Mouse (Mus musculus) CH12.LX (cell line): ENCODE measurements around the gene 0610030E20Rik. TPM values are rescaled to one million over a fixed set of nuclear protein-coding genes. Genes with fewer than 3 reads are reported as not detected.
A peak's percentile ranks its signal among the peaks of the same experiment; 100 is the strongest.

Experiments used
- DNase-seq: peaks from one replicate; pipeline ENCODE4 v3.0.0-alpha.2; 2013; ENCODE audit errors: extremely low read depth
- H3K27ac ChIP-seq: 2 replicates; pipeline ENCODE4 v1.5.1; 2012; ENCODE audit warnings: low read depth, mild to moderate bottlenecking, control low read depth, moderate library complexity; ENCODE audit not compliant: insufficient read depth
- H3K27me3 ChIP-seq: replicated peaks from 2 replicates; pipeline ENCODE3; 2012; ENCODE audit warnings: inconsistent platforms
- H3K36me3 ChIP-seq, 2 experiments: replicated peaks in 1 of 2; 2 replicates each; pipeline versions ENCODE3 to v1.6.1; 2012; ENCODE audit warnings: inconsistent platforms in 1 of 2, low read length in 1 of 2, mild to moderate bottlenecking in 1 of 2, mixed read lengths in 1 of 2, moderate library complexity in 1 of 2; ENCODE audit not compliant: control insufficient read depth in 1 of 2, insufficient read depth in 1 of 2
- H3K4me1 ChIP-seq, 2 experiments: 2 replicates each; pipeline ENCODE4 v1.6.1; 2012; ENCODE audit warnings: inconsistent platforms in 1 of 2, moderate library complexity in 1 of 2; ENCODE audit not compliant: insufficient read depth in 2 of 2, control insufficient read depth in 1 of 2
- H3K4me2 ChIP-seq: 2 replicates; pipeline ENCODE4 v1.6.1; 2012; ENCODE audit warnings: low read depth, mild to moderate bottlenecking, control low read depth; ENCODE audit not compliant: poor library complexity, insufficient read depth, severe bottlenecking
- H3K4me3 ChIP-seq, 3 experiments: fragments of 150-350 bp in 1 of 3; sonication (generic) in 1 of 3; replicated peaks in 1 of 3; 2 replicates each; pipeline versions ENCODE3 to v1.5.1; 2011 to 2012; ENCODE audit warnings: low read depth in 2 of 3, low read length in 2 of 3, mild to moderate bottlenecking in 2 of 3, moderate library complexity in 2 of 3, control low read depth in 1 of 3, improper control_type of control experiment in 1 of 3, inconsistent platforms in 1 of 3, mixed read lengths in 1 of 3; ENCODE audit not compliant: poor library complexity in 1 of 3
- H3K79me2 ChIP-seq: replicated peaks from 2 replicates; pipeline ENCODE4 v1.6.1; 2012; ENCODE audit warnings: mild to moderate bottlenecking, moderate library complexity; ENCODE audit not compliant: control insufficient read depth, poor library complexity, insufficient read depth, severe bottlenecking; ENCODE audit errors: extremely low read depth
- H3K9ac ChIP-seq: 2 replicates; pipeline ENCODE4 v1.6.1; 2012; ENCODE audit warnings: low read depth, mild to moderate bottlenecking, control low read depth, moderate library complexity; ENCODE audit not compliant: insufficient read depth
- H3K9me3 ChIP-seq: replicated peaks from 2 replicates; pipeline ENCODE3; 2012; ENCODE audit warnings: low read length, inconsistent platforms, mixed read lengths
- CHD2 ChIP-seq: IDR thresholded peaks from 2 replicates; pipeline ENCODE4 v1.6.1; 2011; ENCODE audit warnings: low read length, improper control_type of control experiment
- CTCF ChIP-seq, 2 experiments: IDR thresholded peaks in 1 of 2; conservative IDR thresholded peaks in 1 of 2; 2 replicates each; pipeline ENCODE4 v1.5.1; 2011 to 2012; ENCODE audit warnings: low read depth in 2 of 2, low read length in 2 of 2, improper control_type of control experiment in 1 of 2, inconsistent platforms in 1 of 2, mild to moderate bottlenecking in 1 of 2, moderate library complexity in 1 of 2
- E2F4 ChIP-seq: IDR thresholded peaks from 2 replicates; pipeline ENCODE4 v1.6.1; 2011; ENCODE audit warnings: low read depth, low read length, improper control_type of control experiment; ENCODE audit not compliant: insufficient replicate concordance
- ELF1 ChIP-seq: IDR thresholded peaks from 2 replicates; pipeline ENCODE4 v1.6.1; 2014; ENCODE audit warnings: low read depth, mild to moderate bottlenecking, inconsistent platforms, low read length, improper control_type of control experiment
- EP300 ChIP-seq: IDR thresholded peaks from 2 replicates; pipeline ENCODE4 v1.6.1; 2011; ENCODE audit warnings: low read length, improper control_type of control experiment
- GABPA ChIP-seq: IDR thresholded peaks from 2 replicates; pipeline ENCODE4 v1.6.1; 2012; ENCODE audit warnings: low read depth, low read length, improper control_type of control experiment, inconsistent platforms; ENCODE audit not compliant: insufficient replicate concordance
- HCFC1 ChIP-seq: IDR thresholded peaks from 2 replicates; pipeline ENCODE4 v1.6.1; 2012; ENCODE audit warnings: low read depth, mild to moderate bottlenecking, inconsistent platforms, low read length, improper control_type of control experiment
- KAT2A ChIP-seq: IDR thresholded peaks from 2 replicates; pipeline ENCODE4 v1.6.1; 2012; ENCODE audit warnings: low read length, improper control_type of control experiment, inconsistent platforms; ENCODE audit not compliant: insufficient replicate concordance
- MAX ChIP-seq: IDR thresholded peaks from 2 replicates; pipeline ENCODE4 v1.6.1; 2011; ENCODE audit warnings: low read length, improper control_type of control experiment
- MEF2A ChIP-seq: IDR thresholded peaks from 2 replicates; pipeline ENCODE4 v1.6.1; 2014; ENCODE audit warnings: low read depth, mild to moderate bottlenecking, inconsistent platforms, low read length, improper control_type of control experiment, borderline replicate concordance
- MXI1 ChIP-seq: IDR thresholded peaks from 2 replicates; pipeline ENCODE4 v1.6.1; 2011; ENCODE audit warnings: mild to moderate bottlenecking, low read depth, low read length, improper control_type of control experiment
- NELFE ChIP-seq: IDR thresholded peaks from 2 replicates; pipeline ENCODE4 v1.6.1; 2011; ENCODE audit warnings: low read depth, low read length, improper control_type of control experiment
- NRF1 ChIP-seq: IDR thresholded peaks from 2 replicates; pipeline ENCODE4 v1.6.1; 2014; ENCODE audit warnings: low read depth, mild to moderate bottlenecking, inconsistent platforms, low read length, improper control_type of control experiment, moderate library complexity
- POLR2A ChIP-seq: IDR thresholded peaks from 2 replicates; pipeline ENCODE4 v1.6.1; 2011; ENCODE audit warnings: low read depth, mild to moderate bottlenecking, improper control_type of control experiment, low read length
- RAD21 ChIP-seq: IDR thresholded peaks from 2 replicates; pipeline ENCODE4 v1.6.1; 2011; ENCODE audit warnings: low read depth, mild to moderate bottlenecking, low read length, improper control_type of control experiment, moderate library complexity
- RCOR1 ChIP-seq: conservative IDR thresholded peaks from 2 replicates; pipeline ENCODE4 v1.6.1; 2012; ENCODE audit warnings: low read depth, mild to moderate bottlenecking, inconsistent platforms, low read length, improper control_type of control experiment
- SIN3A ChIP-seq: IDR thresholded peaks from 2 replicates; pipeline ENCODE4 v1.6.1; 2012; ENCODE audit warnings: low read length, improper control_type of control experiment, inconsistent platforms
- UBTF ChIP-seq: IDR thresholded peaks from 2 replicates; pipeline ENCODE4 v1.6.1; 2012; ENCODE audit warnings: low read depth, mild to moderate bottlenecking, inconsistent platforms, low read length, improper control_type of control experiment, moderate library complexity
- USF2 ChIP-seq: conservative IDR thresholded peaks from 2 replicates; pipeline ENCODE4 v1.6.1; 2011; ENCODE audit warnings: low read depth, low read length, improper control_type of control experiment
- ZNF384 ChIP-seq: IDR thresholded peaks from 2 replicates; pipeline ENCODE4 v1.6.1; 2012; ENCODE audit warnings: low read depth, low read length, improper control_type of control experiment, inconsistent platforms
- dilution Hi-C: fragments of 300-500 bp; cut with MboI; formaldehyde crosslinking; loops from 2 replicates; pipeline ENCODE4 v1.14.3; 2020; ENCODE audit warnings: low sequenced_read_pairs; ENCODE audit not compliant: extremely low pct_unique_long_range_greater_than_20kb, extremely low pct_ligation_motif_present
- in situ Hi-C: fragments of 300-500 bp; cut with MboI; formaldehyde crosslinking; loops from 3 replicates; pipeline ENCODE4 v1.14.3; 2019; ENCODE audit warnings: low sequenced_read_pairs, low pct_ligation_motif_present, low pct_unique_long_range_greater_than_20kb, mixed read lengths
- polyA plus RNA-seq: library from polyadenylated mRNA; unstranded; fragments of >175 nt; gene quantifications from 2 replicates; pipeline ENCODE4 v1.2.1, GENCODE M21; 2012; ENCODE audit warnings: low read depth; ENCODE audit not compliant: insufficient read length
- total RNA-seq, 2 experiments: library from RNA; depleted of rRNA; stranded (reverse); fragments of 300-350 nt in 1 of 2; fragments of >200 nt in 1 of 2; gene quantifications; 2 replicates each; pipeline ENCODE4 v1.2.3; 2012 to 2014

0610030E20Rik gene
- total and polyA plus RNA-seq, 3 experiments, result 7.2 to 16.9 (median 11.7) TPM

DNA sequence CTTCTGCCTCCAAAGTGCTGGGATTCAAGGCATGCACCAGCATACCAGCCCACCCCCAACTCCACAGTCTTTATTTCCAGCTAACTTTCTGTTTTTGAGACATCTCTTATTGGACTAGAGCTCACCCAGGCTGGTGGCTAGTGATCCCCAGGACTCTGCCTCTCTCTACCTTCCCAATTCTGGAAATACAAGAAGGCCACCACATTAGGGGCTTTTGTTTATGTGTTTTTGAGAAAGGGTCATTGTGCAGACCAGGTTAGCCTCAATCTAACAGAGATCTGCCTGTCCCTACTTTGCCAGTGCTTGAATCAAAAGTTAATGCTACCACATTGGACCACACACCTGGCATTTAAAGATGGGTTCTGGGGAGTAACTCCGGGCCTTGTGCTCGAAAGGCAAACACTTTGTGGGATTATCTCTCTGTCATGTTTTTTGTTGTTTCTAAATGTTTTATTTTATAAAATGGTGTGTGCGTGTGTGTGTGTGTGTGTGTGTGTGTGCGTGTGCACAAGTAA lies 20.4 kb downstream of the 0610030E20Rik start:
- DNase-seq, result no peak
- no peak overlapping the region for H3K4me2 ChIP-seq
- no peaks in the 10 kb centered on the region for H3K79me2 ChIP-seq
- no peak overlapping the region for H3K4me3 ChIP-seq
- TF ChIP-seq SIN3A (no peak), ELF1 (no peak), EP300 (no peak), USF2 (no peak), NRF1 (no peak), UBTF (no peak), NELFE (no peak), CHD2 (no peak), CTCF (conservative IDR thresholded peaks at IDR 0.05 in 1 of 2, IDR thresholded peaks at IDR 0.05 in 1 of 2; ENCODE audit: low read depth in 2 of 2, low read length in 2 of 2) (no peak), GABPA (no peak)
- peaks cover 0 to 3% of the 10 kb centered on the region in 2 experiments; a peak in 1 of 4 replicates for H3K4me1 ChIP-seq
- no peak overlapping the region for H3K9ac ChIP-seq
- dilution Hi-C loops, result no loop called here
- in situ Hi-C loops, result no loop called here
- no peak overlapping the region for H3K27ac ChIP-seq
- no peaks in the 10 kb centered on the region for H3K9me3 ChIP-seq
- peaks cover 3% of the 10 kb centered on the region for H3K27me3 ChIP-seq
- H3K36me3 ChIP-seq, result no peaks in the 10 kb centered on the region

GRCm38 (mm10) chr6:72369557-72369956 lies 22.4 kb downstream of the 0610030E20Rik start:
- Histone ChIP-seq H3K79me2 (no peaks in the 10 kb centered on the region), H3K9ac (no peak overlapping the region)
- in situ Hi-C loops, result no loop called here

GRCm38 (mm10) chr6:72370091-72370490 lies 23.0 kb downstream of the 0610030E20Rik start:
- no peak for DNase-seq
- in situ Hi-C loops, result no loop called here
- peaks cover under 1 to 3% of the 10 kb centered on the region in 2 experiments; a peak in 2 of 4 replicates for H3K4me1 ChIP-seq
- dilution Hi-C loops, result no loop called here
- H3K4me3 ChIP-seq, result no peak overlapping the region
- TF ChIP-seq RCOR1, result no peak
- TF ChIP-seq MXI1, result no peak
- TF ChIP-seq ZNF384, result no peak
- TF ChIP-seq MEF2A, result no peak
- no peak for TF ChIP-seq RAD21
- TF ChIP-seq CHD2, result no peak
- no peak for TF ChIP-seq NELFE
- TF ChIP-seq HCFC1, result no peak
- TF ChIP-seq KAT2A, result no peak
- H3K79me2 ChIP-seq, result no peaks in the 10 kb centered on the region
- H3K36me3 ChIP-seq, result no peaks in the 10 kb centered on the region
- H3K27ac ChIP-seq, result no peak overlapping the region
- no peak overlapping the region for H3K9ac ChIP-seq
- no peak overlapping the region for H3K4me2 ChIP-seq
- no peaks in the 10 kb centered on the region for H3K9me3 ChIP-seq
- H3K27me3 ChIP-seq, result peaks cover 3% of the 10 kb centered on the region

More at GRCm38 (mm10) chr6:72369557-72369956, 22.4 kb downstream of the 0610030E20Rik start:
- no peak for DNase-seq
- H3K4me2 ChIP-seq, result no peak overlapping the region
- no peak overlapping the region for H3K27ac ChIP-seq
- H3K36me3 ChIP-seq, result no peaks in the 10 kb centered on the region
- dilution Hi-C loops, result no loop called here
- H3K9me3 ChIP-seq, result no peaks in the 10 kb centered on the region
- TF ChIP-seq MAX (no peak), POLR2A (no peak), CTCF (conservative IDR thresholded peaks at IDR 0.05 in 1 of 2, IDR thresholded peaks at IDR 0.05 in 1 of 2; ENCODE audit: low read depth in 2 of 2, low read length in 2 of 2) (peak in 1 of 2 experiments; percentile 14; a peak in 3 of 4 replicates), E2F4 (no peak)
- no peaks in the 10 kb centered on the region for H3K4me1 ChIP-seq
- peaks cover 3% of the 10 kb centered on the region for H3K27me3 ChIP-seq
- no peak overlapping the region for H3K4me3 ChIP-seq
